8 mouse cellular contexts compared by ENCODE assay signal in genomic region chr12:69582613-69583269, GRCm38 (mm10). TPM values are rescaled to one million over a fixed set of nuclear protein-coding genes. Genes with fewer than 3 reads are reported as not detected.
A peak's percentile ranks its signal among the peaks of the same experiment; 100 is the strongest.
DNase-seq lines count a peak whose midpoint lies in the region; ATAC-seq and TF ChIP-seq lines count a peak whose summit lies in the region.

Gene Vcpkmt, minus strand, starts transcription at chr12:69583028.

- no peaks in the 10 kb centered on the region for H3K27me3 ChIP-seq in C2C12 (ENCODE audit: control insufficient read depth, insufficient read depth, insufficient read length)
- no peaks in the 10 kb centered on the region for H3K27me3 ChIP-seq in erythroblast, embryonic 14.5 days (ENCODE audit: control insufficient read depth)
- H3K27me3 ChIP-seq in heart, embryonic 12.5 days (replicated peaks), result no peaks in the 10 kb centered on the region
- no peaks in the 10 kb centered on the region for H3K27me3 ChIP-seq in kidney, postnatal 0 days (ENCODE audit: insufficient read depth, low read length)
- no peaks in the 10 kb centered on the region for H3K27me3 ChIP-seq in liver, embryonic 11.5 days (replicated peaks; ENCODE audit: control insufficient read depth, insufficient read depth, low read length)
- no peaks in the 10 kb centered on the region for H3K27me3 ChIP-seq in stomach, embryonic 14.5 days (ENCODE audit: control insufficient read depth, insufficient read depth, low read length)

- H3K4me2 ChIP-seq in heart, embryonic 12.5 days, result peak within 1 kb of the TSS; percentile 65
- H3K4me2 ChIP-seq in kidney, postnatal 0 days (ENCODE audit: low read length), result peak within 1 kb of the TSS; percentile 90
- peak within 1 kb of the TSS; percentile 72 for H3K4me2 ChIP-seq in liver, embryonic 11.5 days
- peak within 1 kb of the TSS; percentile 78 for H3K4me2 ChIP-seq in stomach, embryonic 14.5 days (replicated peaks; ENCODE audit: low read depth, low read length)

- peak; percentile 97 for DNase-seq in brain, embryonic 14.5 days (ENCODE audit: low read depth)
- DNase-seq in kidney, postnatal 0 days (ENCODE audit: low spot score), result peak; percentile 97
- DNase-seq in liver, embryonic 11.5 days (ENCODE audit: low spot score), result peak; percentile 82
- peak; percentile 96 for DNase-seq in naive thymus-derived CD4-positive, alpha-beta T cell, adult 2 months (ENCODE audit: low read depth)

- peaks cover 39% of the 10 kb centered on the region for H3K79me2 ChIP-seq in C2C12 (ENCODE audit: control insufficient read depth, insufficient read depth)

- peak; percentile 98 for TF ChIP-seq POLR2A in brain, embryonic 14.5 days (IDR thresholded peaks at IDR 0.05; ENCODE audit: borderline replicate concordance, extremely low read depth, insufficient read depth, insufficient read length, poor library complexity, severe bottlenecking)

- H3ac ChIP-seq in C2C12 (ENCODE audit: control insufficient read depth, insufficient read length, low read depth), result peak within 1 kb of the TSS; percentile 64

- ATAC-seq in heart, embryonic 12.5 days (ENCODE audit: insufficient number of reproducible peaks, low FRiP score), result peak; percentile 96
- ATAC-seq in kidney, postnatal 0 days (replicated peaks; ENCODE audit: low FRiP score, low read depth), result peak; percentile 93
- peak; percentile 95 for ATAC-seq in liver, embryonic 11.5 days (replicated peaks; ENCODE audit: low FRiP score)
- peak; percentile 98 for ATAC-seq in stomach, embryonic 14.5 days (ENCODE audit: insufficient number of reproducible peaks, insufficient read depth, low FRiP score, low read depth)

- peaks cover 48% of the 10 kb centered on the region for H3K36me3 ChIP-seq in C2C12 (ENCODE audit: control insufficient read depth, insufficient read depth)
- peaks cover 51% of the 10 kb centered on the region for H3K36me3 ChIP-seq in erythroblast, embryonic 14.5 days (ENCODE audit: control insufficient read depth)
- H3K36me3 ChIP-seq in heart, embryonic 12.5 days, result peaks cover 46% of the 10 kb centered on the region
- H3K36me3 ChIP-seq in kidney, postnatal 0 days (ENCODE audit: insufficient read depth, low read length), result peaks cover 22% of the 10 kb centered on the region
- peaks cover 24% of the 10 kb centered on the region for H3K36me3 ChIP-seq in liver, embryonic 11.5 days (ENCODE audit: control insufficient read depth, insufficient read depth, low read length)
- H3K36me3 ChIP-seq in stomach, embryonic 14.5 days (ENCODE audit: control insufficient read depth, insufficient read depth, low read length), result peaks cover 38% of the 10 kb centered on the region

- peak within 1 kb of the TSS; percentile 92 for H3K4me3 ChIP-seq in C2C12 (ENCODE audit: insufficient read depth, poor library complexity, severe bottlenecking)
- H3K4me3 ChIP-seq in erythroblast, embryonic 14.5 days (replicated peaks), result peak within 1 kb of the TSS; percentile 85
- peak within 1 kb of the TSS; percentile 84 for H3K4me3 ChIP-seq in heart, embryonic 12.5 days
- peak within 1 kb of the TSS; percentile 80 for H3K4me3 ChIP-seq in kidney, postnatal 0 days (replicated peaks; ENCODE audit: low read depth, low read length)
- H3K4me3 ChIP-seq in liver, embryonic 11.5 days (ENCODE audit: low read depth, low read length), result peak within 1 kb of the TSS; percentile 91
- peak within 1 kb of the TSS; percentile 79 for H3K4me3 ChIP-seq in stomach, embryonic 14.5 days (ENCODE audit: low read depth, low read length)

- under 1% methylated on average over 56 of the region's 56 CpGs for WGBS in heart, embryonic 12.5 days
- WGBS in kidney, postnatal 0 days, result under 1% methylated on average over 56 of the region's 56 CpGs
- under 1% methylated on average over 56 of the region's 56 CpGs for WGBS in liver, embryonic 11.5 days
- under 1% methylated on average over 56 of the region's 56 CpGs for WGBS in stomach, embryonic 14.5 days

- peaks cover 32% of the 10 kb centered on the region for H3K4me1 ChIP-seq in erythroblast, embryonic 14.5 days (ENCODE audit: control insufficient read depth)
- peaks cover 23% of the 10 kb centered on the region for H3K4me1 ChIP-seq in heart, embryonic 12.5 days (replicated peaks)
- 0 out of 2 replicates have a peak, but pooled peaks cover 14% of the 10 kb centered on the region for H3K4me1 ChIP-seq in kidney, postnatal 0 days (replicated peaks; ENCODE audit: insufficient read depth, low read length)
- H3K4me1 ChIP-seq in liver, embryonic 11.5 days (replicated peaks; ENCODE audit: control insufficient read depth, insufficient read depth, low read length), result peaks cover 14% of the 10 kb centered on the region
- H3K4me1 ChIP-seq in stomach, embryonic 14.5 days (ENCODE audit: control insufficient read depth, insufficient read depth, low read length), result 0 out of 2 replicates have a peak, but pooled peaks cover 4% of the 10 kb centered on the region

- H3K9ac ChIP-seq in heart, embryonic 12.5 days, result peak within 1 kb of the TSS; percentile 83
- peak within 1 kb of the TSS; percentile 87 for H3K9ac ChIP-seq in kidney, postnatal 0 days (ENCODE audit: low read depth, low read length)
- H3K9ac ChIP-seq in liver, embryonic 11.5 days (ENCODE audit: low read depth, low read length), result peak within 1 kb of the TSS; percentile 97
- peak within 1 kb of the TSS; percentile 71 for H3K9ac ChIP-seq in stomach, embryonic 14.5 days (replicated peaks; ENCODE audit: low read depth, low read length)

- peaks cover 2% of the 10 kb centered on the region; the same call in 1 of the 2 replicates for H3K9me3 ChIP-seq in erythroblast, embryonic 14.5 days (ENCODE audit: control insufficient read depth, low read length)
- no peaks in the 10 kb centered on the region for H3K9me3 ChIP-seq in heart, embryonic 12.5 days (replicated peaks)
- H3K9me3 ChIP-seq in kidney, postnatal 0 days (replicated peaks; ENCODE audit: low read length), result no peaks in the 10 kb centered on the region
- no peaks in the 10 kb centered on the region for H3K9me3 ChIP-seq in liver, embryonic 11.5 days (ENCODE audit: control insufficient read depth, low read length)
- no peaks in the 10 kb centered on the region for H3K9me3 ChIP-seq in stomach, embryonic 14.5 days (ENCODE audit: control insufficient read depth, low read depth, low read length)

- no peak for TF ChIP-seq CTCF in C2C12 (IDR thresholded peaks at IDR 0.05; ENCODE audit: control insufficient read depth, insufficient read depth, insufficient read length)
- TF ChIP-seq CTCF in brain, embryonic 14.5 days (IDR thresholded peaks at IDR 0.05; ENCODE audit: borderline replicate concordance, extremely low read depth, insufficient read depth, insufficient read length), result no peak
- no peak for TF ChIP-seq CTCF in kidney, postnatal 0 days (IDR thresholded peaks at IDR 0.05; ENCODE audit: low read depth)

- H3K79me3 ChIP-seq in C2C12 (ENCODE audit: low read depth), result peaks cover 30% of the 10 kb centered on the region

- H3K27ac ChIP-seq in heart, embryonic 12.5 days (ENCODE audit: poor library complexity, severe bottlenecking), result peak within 1 kb of the TSS; percentile 80
- H3K27ac ChIP-seq in kidney, postnatal 0 days, result peak within 1 kb of the TSS; percentile 62
- peak within 1 kb of the TSS; percentile 77 for H3K27ac ChIP-seq in liver, embryonic 11.5 days (ENCODE audit: low read depth, low read length)
- H3K27ac ChIP-seq in stomach, embryonic 14.5 days (ENCODE audit: low read length), result peak within 1 kb of the TSS; percentile 77

TF ChIP-seq in C2C12, 6 proteins besides CTCF, POLR2A, EP300 and RAD21:
- TF ChIP-seq MAX (IDR thresholded peaks at IDR 0.05), result peak; percentile 67
- no peak for TF ChIP-seq MYOG (IDR thresholded peaks at IDR 0.05; ENCODE audit: control insufficient read depth, extremely low read depth, insufficient read length)
- TF ChIP-seq USF1 (IDR thresholded peaks at IDR 0.05; ENCODE audit: low read depth), result no peak
- no peak for TF ChIP-seq FOSL1 (IDR thresholded peaks at IDR 0.05; ENCODE audit: insufficient read depth, low read length, poor library complexity, severe bottlenecking)
- no peak for TF ChIP-seq MYOD1 (IDR thresholded peaks at IDR 0.05; ENCODE audit: control insufficient read depth, insufficient read length, low read depth)
- TF ChIP-seq CEBPB (IDR thresholded peaks at IDR 0.05; ENCODE audit: low read depth), result no peak

RNA-seq across cellular contexts. Expression of gene Vcpkmt, which starts in this region (rescaled TPM):
- polyA plus RNA-seq in C2C12 (2012; fragmentation: generic; extraction: Trizol), result 26.7 TPM
- polyA plus RNA-seq in brain, embryonic 14.5 days (2012; rRNA removed), result 16.2 and 17.1 TPM in 2 replicates
- 0.18 and 0.31 TPM in 2 replicates for polyA plus RNA-seq in erythroblast, embryonic 14.5 days (2012)
- 19.2 and 21.4 TPM in 2 replicates for polyA plus RNA-seq in heart, embryonic 12.5 days (2016; fragmentation: Nextera tagmentation; extraction: Ambion mirVana)
- 20.8 and 21.5 TPM in 2 replicates for polyA plus RNA-seq in kidney, postnatal 0 days (2015; fragmentation: Nextera tagmentation; extraction: Ambion mirVana)
- 32.5 and 32.6 TPM in 2 replicates for polyA plus RNA-seq in liver, embryonic 11.5 days (2014; fragmentation: Nextera tagmentation; extraction: Ambion mirVana)
- polyA plus RNA-seq in stomach, embryonic 14.5 days (2014; fragmentation: Nextera tagmentation; extraction: Ambion mirVana), result 20.7 and 22.6 TPM in 2 replicates

Comparison
In these comparisons a context has a peak if more than half of its experiments do, and no peak if none do; other contexts are left out.
1. Peak in every context shown above with its lines: DNase-seq, ATAC-seq, H3K4me3 ChIP-seq and H3K27ac ChIP-seq.
2. RNA of gene Vcpkmt (polyA plus RNA-seq): 32.5 to 32.6 TPM in liver, embryonic 11.5 days, 26.7 TPM in C2C12 (single experiment), 20.7 to 22.6 TPM in stomach, embryonic 14.5 days, 20.8 to 21.5 TPM in kidney, postnatal 0 days, 19.2 to 21.4 TPM in heart, embryonic 12.5 days and 16.2 to 17.1 TPM in brain, embryonic 14.5 days; 0.18 to 0.31 TPM in erythroblast, embryonic 14.5 days; every median in the first group is over 10 times any median in the second.